Mouse (Mus musculus) G1E (cell line): ENCODE data around the gene Fxyd5. TPM values are rescaled to one million over a fixed set of nuclear protein-coding genes. Genes with fewer than 3 reads are reported as not detected.

Source experiments
- ATAC-seq: 2 replicates; pipeline ENCODE4 v1.8.0; 2016; ENCODE audit warnings: mild to moderate bottlenecking; ENCODE audit not compliant: insufficient number of reproducible peaks, poor library complexity, low FRiP score, severe bottlenecking; ENCODE audit errors: extremely low read depth
- DNase-seq: peaks from one replicate; pipeline ENCODE4 v3.0.0; 2012; ENCODE audit warnings: low spot score
- H3K27me3 ChIP-seq: 2 replicates; pipeline ENCODE4 v1.6.1; 2012; ENCODE audit warnings: mild to moderate bottlenecking, low read length, inconsistent platforms; ENCODE audit not compliant: insufficient read depth
- H3K36me3 ChIP-seq: replicated peaks from 2 replicates; pipeline ENCODE3; 2012; ENCODE audit warnings: mild to moderate bottlenecking, inconsistent platforms
- H3K4me1 ChIP-seq: 2 replicates; pipeline ENCODE4 v1.6.1; 2012; ENCODE audit warnings: low read depth, low read length, inconsistent platforms, mixed read lengths; ENCODE audit not compliant: insufficient read depth
- H3K4me3 ChIP-seq: 2 replicates; pipeline ENCODE4 v1.5.1; 2012; ENCODE audit warnings: low read depth, mild to moderate bottlenecking, inconsistent platforms, low read length, moderate library complexity, mixed read lengths
- H3K9me3 ChIP-seq: replicated peaks from 2 replicates; pipeline ENCODE4 v1.6.1; 2012; ENCODE audit warnings: inconsistent platforms
- CTCF ChIP-seq: IDR thresholded peaks from 2 replicates; pipeline ENCODE4 v1.5.1; 2012; ENCODE audit warnings: low read depth, low read length, inconsistent platforms, mixed read lengths
- GATA1 ChIP-seq: IDR thresholded peaks from 2 replicates; pipeline ENCODE4 v1.6.1; 2012; ENCODE audit warnings: borderline replicate concordance, low read length, inconsistent platforms, mixed read lengths
- GATA2 ChIP-seq: IDR thresholded peaks from 2 replicates; pipeline ENCODE4 v1.6.1; 2012; ENCODE audit warnings: low read depth, low read length, inconsistent platforms, borderline replicate concordance
- POLR2AphosphoS5 ChIP-seq: IDR thresholded peaks from 2 replicates; pipeline ENCODE4 v1.6.1; 2012; ENCODE audit warnings: low read depth, low read length, inconsistent platforms; ENCODE audit not compliant: insufficient replicate concordance
- TAL1 ChIP-seq: conservative IDR thresholded peaks from 2 replicates; pipeline ENCODE4 v1.6.1; 2012; ENCODE audit warnings: low read depth, low read length, inconsistent platforms, mixed read lengths
- polyA plus RNA-seq: library from polyadenylated mRNA; stranded (reverse); fragments of >175 nt; gene quantifications from 2 replicates; pipeline ENCODE4 v1.2.3, GENCODE M21; 2012
- total RNA-seq, 2 experiments: library from RNA; stranded (forward) in 1 of 2; stranded (reverse) in 1 of 2; fragments of 200-1000 nt in 1 of 2; fragments of >200 nt in 1 of 2; fragmentation: Nextera tagmentation in 1 of 2; gene quantifications; 2 replicates each; pipeline ENCODE4 v1.2.3; 2014 to 2017

Fxyd5 gene
- total and polyA plus RNA-seq, 3 experiments = 0.75 to 3.3 (median 1.8) TPM

DNA sequence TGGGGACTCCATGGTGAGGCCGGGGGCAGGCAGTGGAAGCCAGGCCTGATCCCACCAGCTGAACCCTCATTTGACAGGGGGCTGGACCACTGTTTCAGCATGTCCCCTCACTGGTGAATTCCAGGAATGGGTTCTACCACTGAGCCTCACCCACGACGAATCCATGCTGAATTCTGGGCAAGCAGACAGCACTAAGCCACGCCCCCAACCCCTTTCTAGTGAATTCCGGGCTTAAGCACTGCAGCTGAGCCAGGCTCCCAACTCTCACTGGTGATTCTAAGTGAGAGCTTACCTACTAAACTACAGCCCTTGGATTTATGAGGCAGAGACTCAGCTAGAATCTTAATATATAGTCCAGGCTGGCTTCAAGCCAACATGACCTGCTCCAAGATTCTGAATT, 25.6 kb upstream of the Fxyd5 start:
- Histone ChIP-seq H3K27me3 (no peaks in the 10 kb centered on the region), H3K9me3 (peaks cover 37% of the 10 kb centered on the region), H3K36me3 (no peaks in the 10 kb centered on the region), H3K4me1 (no peaks in the 10 kb centered on the region), H3K4me3 (no peak overlapping the region; the same call in 1 of the 2 replicates)
- ATAC-seq = no peak
- no peak for DNase-seq
- TF ChIP-seq GATA2 = no peak
- no peak for TF ChIP-seq TAL1
- no peak for TF ChIP-seq CTCF
- no peak for TF ChIP-seq GATA1
- no peak for TF ChIP-seq POLR2AphosphoS5

DNA sequence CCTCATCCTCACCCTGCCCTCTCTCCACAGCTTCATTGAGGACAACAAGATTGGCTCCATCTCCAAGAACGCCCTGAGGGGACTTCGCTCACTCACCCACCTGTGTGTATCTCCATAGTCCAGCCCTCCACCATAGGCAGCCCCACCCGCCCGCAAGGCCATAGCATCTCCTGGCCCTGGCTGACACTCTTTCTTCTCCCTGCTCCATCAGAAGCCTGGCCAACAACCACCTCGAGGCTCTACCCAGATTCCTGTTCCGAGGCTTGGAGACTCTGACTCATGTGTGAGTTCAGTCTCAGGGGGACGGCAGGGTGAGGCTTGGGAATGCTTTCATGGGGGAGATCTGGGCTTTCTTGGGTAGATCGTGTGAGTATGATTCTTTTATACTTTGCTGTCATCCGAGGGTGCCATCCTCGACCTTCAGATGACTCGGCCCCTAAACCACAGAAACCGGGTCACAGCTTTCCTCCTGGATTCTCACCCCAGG, 20.8 kb upstream of the Fxyd5 start:
- no peaks in the 10 kb centered on the region for H3K36me3 ChIP-seq
- H3K4me3 ChIP-seq = no peak overlapping the region
- ATAC-seq (no peak), DNase-seq (no peak)
- peaks cover 35% of the 10 kb centered on the region for H3K9me3 ChIP-seq
- TF ChIP-seq TAL1 (no peak), POLR2AphosphoS5 (no peak), CTCF (no peak), GATA2 (no peak), GATA1 (no peak)
- H3K4me1 ChIP-seq = no peaks in the 10 kb centered on the region
- H3K27me3 ChIP-seq = no peaks in the 10 kb centered on the region

DNA sequence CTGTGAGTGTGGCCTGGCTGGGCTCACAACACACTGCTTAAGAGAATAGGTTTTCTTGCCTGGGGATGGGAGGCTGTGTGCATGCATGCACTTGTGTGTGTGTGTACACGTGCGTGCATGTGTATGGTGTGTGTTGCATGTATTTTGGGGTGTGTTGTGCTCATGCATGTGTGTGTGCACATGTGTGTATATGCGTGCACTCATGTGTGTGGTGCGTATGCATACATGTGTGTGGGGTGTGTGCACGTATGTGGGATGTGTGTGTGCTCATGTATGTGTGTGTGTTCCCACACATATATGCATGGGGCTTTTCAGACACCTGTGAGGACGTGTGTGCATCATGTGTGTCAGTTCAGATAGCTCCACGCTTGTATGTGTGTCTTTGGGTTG, 18.3 kb upstream of the Fxyd5 start:
- ATAC-seq = no peak
- Histone ChIP-seq H3K36me3 (no peaks in the 10 kb centered on the region), H3K4me3 (no peak overlapping the region), H3K9me3 (peaks cover 31% of the 10 kb centered on the region), H3K27me3 (no peaks in the 10 kb centered on the region), H3K4me1 (no peaks in the 10 kb centered on the region)
- no peak for TF ChIP-seq TAL1
- no peak for DNase-seq

DNA sequence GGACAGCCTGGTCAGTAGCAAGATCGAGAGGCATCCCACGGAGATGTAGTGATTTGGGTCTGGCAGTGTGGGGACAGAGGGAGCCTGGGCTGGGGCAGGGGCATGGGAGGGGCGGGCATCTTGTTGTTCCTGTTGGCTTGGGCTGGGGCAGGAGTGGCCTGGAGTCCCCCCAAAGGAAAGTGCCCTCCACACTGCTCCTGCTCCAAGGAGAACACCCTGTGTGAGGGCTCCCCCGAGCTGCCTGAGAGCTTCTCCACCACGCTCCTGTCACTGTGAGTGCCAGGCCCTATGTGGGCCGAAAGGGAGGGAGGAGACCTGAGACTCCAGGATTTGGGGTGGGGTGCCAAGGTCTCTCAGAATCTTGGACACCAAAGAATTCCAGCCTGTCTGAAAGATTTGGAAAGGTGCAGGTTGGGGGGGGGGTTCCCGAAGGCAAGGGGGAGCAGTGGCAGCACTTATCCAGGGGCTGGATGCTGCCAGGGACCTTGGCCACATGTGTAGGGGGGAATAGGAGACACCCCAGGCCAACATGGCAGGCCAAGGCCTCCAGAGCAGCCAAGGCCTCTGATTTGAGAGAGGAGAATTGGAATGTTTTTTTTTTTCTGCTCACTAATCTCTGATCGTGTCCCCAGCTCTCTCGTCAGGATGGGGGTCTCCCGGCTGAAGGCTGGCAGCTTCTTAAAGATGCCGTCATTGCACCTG, 17.8 kb upstream of the Fxyd5 start:
- no peaks in the 10 kb centered on the region for H3K27me3 ChIP-seq
- H3K36me3 ChIP-seq = no peaks in the 10 kb centered on the region
- H3K4me3 ChIP-seq = no peak overlapping the region
- no peaks in the 10 kb centered on the region for H3K4me1 ChIP-seq
- no peak for ATAC-seq
- H3K9me3 ChIP-seq = peaks cover 31% of the 10 kb centered on the region
- DNase-seq = no peak
- no peak for TF ChIP-seq CTCF
- no peak for TF ChIP-seq POLR2AphosphoS5
- TF ChIP-seq GATA1 = no peak
- TF ChIP-seq GATA2 = no peak
- TF ChIP-seq TAL1 = no peak

DNA sequence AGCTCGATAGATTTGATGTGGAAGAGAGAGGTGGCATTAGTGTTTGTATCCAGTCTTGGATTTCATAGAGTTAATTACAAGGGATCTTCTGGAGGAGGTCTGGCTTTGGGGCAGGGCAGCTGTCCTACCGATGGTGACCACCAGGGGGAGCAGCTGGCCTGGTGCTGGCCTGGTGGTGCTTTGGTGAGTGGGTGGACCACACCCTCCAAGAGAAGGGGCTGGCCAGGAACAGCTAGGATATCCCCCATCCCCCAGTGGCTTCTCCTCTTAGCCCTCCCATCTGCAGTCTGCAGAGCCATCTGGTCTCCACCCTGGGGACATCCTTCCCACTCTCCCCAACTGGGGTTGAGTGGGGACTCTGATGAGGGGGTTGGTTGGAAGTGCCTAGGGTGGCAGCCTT, 16.8 kb upstream of the Fxyd5 start, which contains the start of gene Lgi4:
Gene Lgi4 (plus strand): TSS at position 235 of the 400 bp plus-strand sequence.
- DNase-seq (peak; percentile 47), ATAC-seq (peak; percentile 34; the same call in 1 of the 2 replicates)
- no peak for TF ChIP-seq TAL1
- TF ChIP-seq CTCF = peak; percentile 86
- Histone ChIP-seq H3K4me1 (no peaks in the 10 kb centered on the region), H3K27me3 (no peaks in the 10 kb centered on the region), H3K4me3 (no peak within 1 kb of the TSS), H3K36me3 (no peaks in the 10 kb centered on the region), H3K9me3 (peaks cover 40% of the 10 kb centered on the region)

DNA sequence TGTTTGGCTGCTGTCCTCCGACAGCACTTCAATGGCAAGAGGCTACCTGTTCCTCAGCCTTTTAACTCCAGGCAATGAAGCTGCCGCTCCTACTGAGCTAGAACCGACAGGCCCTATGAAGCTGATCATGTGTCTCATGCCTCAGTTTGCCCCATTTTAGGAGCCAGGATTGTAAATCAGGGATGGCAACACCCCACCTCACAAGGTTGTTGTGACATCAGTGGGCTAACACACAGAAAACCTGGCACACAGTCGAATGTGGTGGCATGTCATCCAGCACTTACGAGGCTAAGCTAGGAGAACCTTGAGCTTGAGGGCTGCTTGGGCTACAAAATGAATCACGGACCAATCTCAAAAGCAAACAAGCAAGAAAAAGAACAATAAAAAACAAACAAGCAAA, 15.9 kb upstream of the Fxyd5 start:
- DNase-seq = no peak
- no peak for ATAC-seq
- Histone ChIP-seq H3K36me3 (no peaks in the 10 kb centered on the region), H3K27me3 (no peaks in the 10 kb centered on the region), H3K9me3 (peaks cover 45% of the 10 kb centered on the region), H3K4me1 (no peaks in the 10 kb centered on the region), H3K4me3 (no peak overlapping the region)
- no peak for TF ChIP-seq TAL1
- TF ChIP-seq CTCF = no peak
- no peak for TF ChIP-seq GATA2
- TF ChIP-seq GATA1 = no peak
- TF ChIP-seq POLR2AphosphoS5 = no peak

DNA sequence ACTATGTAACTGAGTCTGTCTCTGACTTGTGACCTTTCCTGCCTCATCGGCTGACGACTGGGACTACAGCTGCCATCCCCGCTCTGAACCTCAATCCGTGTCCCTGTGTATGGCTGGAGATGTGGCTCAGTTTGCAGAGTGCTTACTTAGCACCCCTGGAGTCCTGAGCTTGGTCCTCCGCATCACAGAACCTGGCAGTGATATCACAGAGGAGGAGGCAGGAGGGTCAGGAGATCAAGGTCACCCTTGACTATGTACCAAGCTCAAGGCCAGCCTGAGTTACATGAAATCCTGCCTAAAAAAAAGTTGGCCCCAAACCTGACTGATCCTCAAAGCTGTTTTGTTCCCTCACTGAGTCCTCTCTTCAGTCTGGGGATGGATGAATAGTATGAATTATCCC, 15.4 kb upstream of the Fxyd5 start:
- peaks cover 46% of the 10 kb centered on the region for H3K9me3 ChIP-seq
- no peaks in the 10 kb centered on the region for H3K4me1 ChIP-seq
- TF ChIP-seq GATA1 = no peak
- no peak for TF ChIP-seq POLR2AphosphoS5
- TF ChIP-seq GATA2 = no peak
- no peak for TF ChIP-seq CTCF
- no peak for TF ChIP-seq TAL1
- H3K27me3 ChIP-seq = no peaks in the 10 kb centered on the region
- ATAC-seq (no peak), DNase-seq (no peak)
- no peaks in the 10 kb centered on the region for H3K36me3 ChIP-seq
- no peak overlapping the region for H3K4me3 ChIP-seq
